Mouse (Mus musculus): ENCODE measurements around the gene Vmn2r27. TPM values are rescaled to one million over a fixed set of nuclear protein-coding genes. Genes with fewer than 3 reads are reported as not detected.

The Vmn2r27 gene
- total RNA-seq (2021) = not detected
- long read RNA-seq, experiment 1 = 0 reads
- long read RNA-seq, experiment 2 = 0 reads

DNA sequence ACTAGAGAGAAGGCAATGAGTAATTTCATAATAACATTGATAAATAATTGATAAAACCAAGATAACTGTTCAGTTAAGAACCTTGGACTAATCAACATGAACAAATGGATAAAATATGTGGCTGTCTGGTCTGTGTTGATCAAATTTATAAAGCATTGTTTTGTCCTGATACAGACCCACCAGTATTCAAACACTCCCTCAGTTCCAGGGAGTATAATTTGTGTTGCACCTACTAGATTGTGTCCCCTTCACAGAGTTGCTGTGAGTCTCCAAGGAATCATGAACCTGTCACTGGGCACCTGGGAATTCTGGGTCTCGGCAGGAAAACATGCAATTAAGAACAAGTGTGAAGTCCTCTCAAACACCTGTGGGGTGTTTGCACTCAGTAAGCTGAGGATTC is at the start of gene Vmn2r27:
TSS of gene Vmn2r27 (minus strand) at position 101 of the 400 bp plus-strand sequence.
- no peak for DNase-seq

DNA sequence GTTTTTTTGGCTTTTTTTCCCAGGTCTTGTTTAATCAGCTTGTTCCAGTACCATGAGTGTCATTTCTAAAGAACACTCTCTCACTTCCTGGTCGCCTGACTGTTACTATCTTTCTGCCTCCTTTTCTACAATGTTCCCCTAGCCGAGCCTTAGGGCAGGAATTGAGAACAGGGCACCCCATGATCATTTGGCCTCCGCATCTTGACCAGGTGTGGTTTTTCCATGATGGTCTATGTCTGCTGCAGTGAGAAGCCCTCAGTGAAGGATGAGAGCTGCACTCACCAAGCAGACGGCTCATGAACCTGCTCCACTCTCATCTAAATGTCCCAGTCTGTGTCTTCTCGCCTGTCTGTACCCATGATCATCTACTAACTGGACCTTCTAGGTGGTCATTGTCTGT is 46.6 kb upstream of the Vmn2r27 start:
- DNase-seq = no peak

DNA sequence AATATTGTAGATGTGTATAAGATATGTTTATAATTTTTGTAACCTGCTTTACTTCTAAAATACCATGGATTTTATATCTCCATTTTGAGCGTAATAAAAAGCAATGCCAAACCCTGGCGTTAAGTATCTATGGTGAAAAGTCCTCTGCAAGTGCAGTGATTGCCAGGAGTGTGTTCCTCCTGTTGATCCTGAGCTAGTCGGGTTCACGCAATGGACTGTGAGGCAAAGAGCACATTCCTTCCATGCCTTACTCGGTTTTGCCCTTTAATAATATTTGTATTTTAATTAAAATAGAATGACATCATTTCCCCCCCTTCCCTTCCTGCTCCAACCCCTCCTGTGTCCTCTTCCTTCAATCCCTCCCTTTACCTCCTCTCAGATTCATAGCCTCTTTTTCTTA is 46.0 kb upstream of the Vmn2r27 start:
- no peak for DNase-seq

DNA sequence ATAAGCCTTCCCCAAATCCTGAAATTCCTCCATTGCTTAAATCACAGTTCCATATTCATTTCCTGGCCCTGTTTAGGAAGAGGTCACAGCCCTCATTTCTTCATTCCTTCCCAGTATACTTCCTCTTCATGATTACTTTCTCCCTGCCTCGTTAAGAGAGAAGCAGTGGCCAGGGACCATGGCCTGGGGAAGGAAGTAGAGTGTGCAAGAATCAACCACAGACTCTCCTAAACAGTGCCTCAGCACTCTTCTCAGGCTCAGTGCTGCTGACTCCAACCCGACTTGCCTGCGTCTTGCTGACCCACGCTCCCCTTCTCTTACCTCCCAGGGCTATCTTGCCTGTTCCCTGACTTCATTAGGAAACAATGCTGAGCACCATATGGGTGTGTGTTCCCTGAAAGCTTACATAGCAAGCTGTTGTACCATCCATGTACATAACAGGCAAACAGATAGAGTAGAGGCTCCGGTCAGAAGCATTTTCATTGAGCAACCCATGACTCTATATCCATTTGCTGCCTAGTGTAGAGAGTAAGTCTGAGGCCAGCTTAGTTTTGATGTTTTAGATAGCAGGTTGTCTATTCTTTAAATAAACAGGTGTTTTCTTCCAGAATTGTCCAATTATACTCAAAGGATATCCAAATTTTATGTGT is 41.7 kb upstream of the Vmn2r27 start:
- peak; percentile 13 for DNase-seq

DNA sequence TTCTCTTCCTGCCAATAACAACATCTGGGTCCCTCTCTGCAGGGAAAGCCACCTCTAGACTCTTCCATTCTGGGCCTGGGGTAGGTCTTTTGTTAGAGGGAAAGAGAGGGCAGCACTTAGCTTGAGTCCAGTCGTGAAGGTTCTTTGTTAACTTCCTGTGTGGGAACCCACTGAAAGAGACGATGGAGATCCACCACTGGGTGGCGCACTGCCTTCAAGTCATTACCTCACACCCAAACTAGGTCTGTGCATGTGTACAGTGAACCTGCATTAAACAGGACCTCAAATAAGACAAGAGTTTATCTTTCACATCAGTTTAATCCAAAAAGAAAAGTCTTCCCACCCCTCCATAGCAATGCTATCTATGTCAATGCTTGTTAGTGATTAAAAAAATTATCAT is 31.0 kb upstream of the Vmn2r27 start:
- peak; percentile 42 for DNase-seq

DNA sequence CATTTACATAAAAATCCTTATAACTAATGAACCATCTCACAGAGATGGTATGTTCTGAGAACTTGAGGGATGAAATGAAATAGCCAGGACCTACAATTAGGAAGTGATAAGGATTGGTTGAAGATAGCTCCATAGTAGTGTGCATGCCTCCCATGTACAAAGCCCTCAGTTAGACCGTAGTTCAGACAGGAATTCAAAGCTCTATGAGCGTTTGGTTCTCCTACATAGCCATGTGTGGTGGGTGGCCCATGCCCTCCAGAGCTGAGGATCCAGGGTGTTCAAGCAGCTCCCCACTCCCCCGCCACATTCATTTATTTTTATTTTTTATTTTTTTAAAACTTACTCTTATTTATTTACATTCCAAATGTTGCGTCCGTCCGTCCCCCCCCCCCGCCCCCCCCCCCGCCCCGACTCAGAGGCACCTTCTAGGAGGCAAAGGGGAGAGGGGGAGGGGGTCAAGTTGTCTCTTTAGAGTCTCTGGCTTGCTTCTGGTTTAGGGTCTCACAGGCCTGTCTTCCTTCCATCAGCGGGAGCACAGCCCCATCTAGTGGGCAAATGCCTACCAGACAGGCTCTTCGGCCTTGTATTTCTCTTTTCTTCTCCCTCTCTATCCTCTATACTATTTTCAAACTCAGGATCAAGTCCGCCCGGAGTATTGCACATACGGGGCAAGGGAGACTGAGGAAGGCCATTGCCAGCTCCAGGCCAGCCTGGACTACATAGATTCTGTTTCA is 28.7 kb upstream of the Vmn2r27 start:
- no peak for DNase-seq

DNA sequence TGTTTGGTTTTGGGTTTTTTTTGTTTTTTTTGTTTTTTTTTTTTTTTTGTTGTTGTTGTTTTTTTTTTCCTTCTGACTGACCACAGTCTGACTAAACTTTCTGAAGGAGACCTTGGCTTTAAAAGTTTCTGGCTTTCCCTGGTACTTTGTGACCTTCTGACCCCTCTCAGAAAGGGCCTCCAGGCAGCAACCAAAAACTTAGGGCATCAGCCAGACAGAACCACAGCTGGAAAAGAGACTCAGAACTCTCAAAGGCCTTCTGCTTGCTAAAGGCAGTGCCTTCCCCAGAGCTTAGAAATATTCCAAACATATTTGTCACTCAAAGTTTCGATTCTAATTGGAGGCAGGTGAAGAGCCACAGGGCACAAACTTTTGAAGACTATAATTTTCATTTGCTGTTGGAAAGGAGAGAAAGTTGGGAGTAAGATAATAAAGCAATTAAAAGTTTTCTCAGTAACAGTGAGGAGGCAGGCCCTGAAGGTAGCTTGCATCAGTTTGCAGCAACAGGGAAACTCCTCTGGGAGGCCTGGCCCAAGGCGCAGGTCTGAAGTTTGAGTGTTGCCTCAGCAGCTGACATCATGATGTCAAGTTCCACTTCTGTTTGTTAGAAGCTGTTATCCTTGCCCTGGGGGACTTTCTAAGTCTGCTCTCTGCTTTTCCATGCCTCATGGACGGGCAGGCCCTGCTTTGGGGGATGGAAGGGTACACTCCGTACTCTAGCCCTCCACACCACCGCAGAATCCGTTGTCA is 24.2 kb upstream of the Vmn2r27 start:
- DNase-seq = peak; percentile 15

DNA sequence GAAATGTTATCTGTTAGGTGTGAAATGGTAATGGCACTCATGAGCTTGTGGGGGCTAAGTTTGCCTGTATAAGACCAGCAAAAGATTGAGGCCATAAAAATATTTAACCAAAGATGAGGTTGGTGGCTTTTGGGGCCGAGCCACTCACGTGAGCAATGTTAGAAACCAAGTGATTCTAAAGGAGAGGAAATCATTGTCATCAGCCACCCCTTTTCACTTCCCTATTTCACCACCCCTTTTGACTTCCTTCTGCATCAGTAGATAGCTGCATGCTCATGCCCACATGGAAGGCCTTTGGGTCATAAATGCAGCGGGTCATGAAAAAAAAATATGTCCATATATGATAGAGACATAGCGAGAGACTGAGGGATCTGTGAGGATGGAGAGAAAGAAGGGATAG is 29.5 kb downstream of the Vmn2r27 start:
- DNase-seq = no peak

DNA sequence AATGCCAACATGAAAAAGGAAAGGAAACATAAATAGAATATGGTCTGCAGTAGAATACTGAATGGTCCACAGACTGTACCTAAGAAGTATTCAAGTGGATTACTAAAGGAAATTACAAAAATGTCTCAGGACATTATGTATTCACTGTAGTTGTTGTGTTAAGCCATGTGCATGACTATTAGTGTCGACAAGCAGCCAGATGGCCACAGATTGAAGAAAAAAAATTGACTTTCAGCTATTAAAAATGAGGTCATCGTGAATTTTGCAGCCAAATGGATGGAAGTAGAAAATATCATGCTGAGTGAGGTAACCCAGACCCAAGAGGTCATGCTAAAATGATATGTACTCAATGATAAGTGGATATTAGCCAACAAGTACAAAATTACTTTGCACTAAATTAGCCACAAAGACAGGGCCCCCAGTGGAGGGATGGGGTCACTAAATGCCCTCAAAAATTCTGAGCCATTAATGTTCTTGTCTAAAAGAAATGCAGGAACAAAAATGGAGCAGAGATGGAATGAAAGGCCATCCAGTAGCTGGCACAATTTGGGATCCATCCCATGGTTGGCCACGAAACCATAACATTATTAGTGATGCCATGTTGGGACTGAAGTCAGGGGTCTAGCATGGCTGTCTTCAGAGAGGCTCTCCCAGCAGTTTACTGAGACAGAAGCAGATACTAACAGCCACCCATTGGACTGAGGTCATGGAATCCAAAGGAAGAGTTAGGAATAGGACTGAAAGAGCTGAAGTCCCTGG is 63.0 kb downstream of the Vmn2r27 start:
- DNase-seq = no peak

DNA sequence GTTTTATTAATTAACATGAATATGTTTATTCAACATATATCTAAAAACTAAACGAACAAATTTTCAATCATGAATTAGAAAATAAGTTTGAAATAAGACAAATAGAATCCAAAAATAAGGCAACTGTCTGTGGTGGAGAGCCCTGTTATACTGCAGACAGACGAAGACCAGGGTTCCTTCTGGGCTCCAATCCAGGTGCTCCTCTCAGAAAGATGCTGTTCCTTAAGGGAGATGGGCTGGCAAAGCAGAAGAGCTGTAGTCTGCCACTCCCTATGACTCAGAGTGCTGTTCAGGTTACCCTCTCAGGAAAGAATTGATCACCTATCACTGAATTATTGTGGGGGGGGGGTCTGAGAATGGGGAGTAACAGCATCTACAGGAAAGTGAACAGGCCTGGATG is 65.1 kb downstream of the Vmn2r27 start:
- DNase-seq = no peak

DNA sequence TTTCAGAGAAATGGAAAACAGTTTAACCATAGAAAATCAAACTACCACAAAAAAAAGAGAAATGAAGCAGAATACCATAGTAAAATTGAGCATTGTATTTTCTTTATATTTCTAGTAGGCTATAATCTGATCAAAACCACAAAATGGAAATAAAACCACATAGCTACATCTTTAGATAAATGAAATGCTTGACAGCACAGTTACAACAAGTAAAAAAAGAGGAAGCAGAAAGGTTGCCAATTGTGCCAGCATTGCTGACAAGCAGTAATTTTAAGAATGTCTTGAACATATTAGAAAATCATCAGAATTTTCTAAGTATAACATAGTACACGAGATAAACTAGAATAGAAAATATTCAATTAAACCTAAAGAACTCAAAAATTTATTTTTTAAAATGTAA is 81.8 kb downstream of the Vmn2r27 start:
- DNase-seq = no peak

Other genes starting within 250 kb of the Vmn2r27 start
- not detected for gene Vmn2r26, start 207.3 kb downstream of the Vmn2r27 start, total RNA-seq (2021)
- gene Cd163, start 72.8 kb upstream of the Vmn2r27 start, total RNA-seq (2021) = 10 to 100 TPM in 1 of 2 experiments, 1 to 10 TPM in 1; 8.5 to 10.9 TPM
- gene Pex5, start 183.2 kb upstream of the Vmn2r27 start, total RNA-seq (2021) = 10 to 100 TPM; 24.6 to 29.0 TPM
- under 1 TPM; 0.59 to 0.61 TPM for gene Clstn3, start 232.9 kb upstream of the Vmn2r27 start, total RNA-seq (2021)